Mouse (Mus musculus) adrenal gland (tissue): ENCODE measurements around the gene Trpv5.

ENCODE experiments used
- intact Hi-C: fragments of 180-260 bp; cut with DNase I; formaldehyde crosslinking; loops from one replicate; pipeline ENCODE4 v1.15.1; 2025
- long read RNA-seq, 2 experiments: library from polyadenylated mRNA; unstranded; transcript quantifications; one replicate each; pipeline ENCODE4 v2.0.0; 2020; ENCODE audit warnings: borderline replicate concordance in 1 of 2; ENCODE audit not compliant: insufficient replicate concordance in 1 of 2

The Trpv5 gene
- long read RNA-seq, experiment 1 = 0 reads
- long read RNA-seq, experiment 2 = 0 reads

GRCm38 (mm10) chr6:41680669-41681068 lies at the start of gene Trpv5:
Gene Trpv5 (minus strand): TSS chr6:41680769.
- intact Hi-C loops = no loop called here

- intact Hi-C loops = no loop called here
Measured at GRCm38 (mm10) chr6:41727989-41728609, 47.5 kb upstream of the Trpv5 start.

- intact Hi-C loops = no loop called here
Measured at GRCm38 (mm10) chr6:41721430-41721829, 40.9 kb upstream of the Trpv5 start.

- intact Hi-C loops = no loop called here
Measured at GRCm38 (mm10) chr6:41710281-41710680, 29.7 kb upstream of the Trpv5 start.

- intact Hi-C loops = no loop called here
Measured at GRCm38 (mm10) chr6:41706275-41706674, 25.7 kb upstream of the Trpv5 start.

GRCm38 (mm10) chr6:41704123-41704522 lies 23.6 kb upstream of the Trpv5 start, which contains the start of gene Kel:
Gene Kel (minus strand): TSS chr6:41704339.
- intact Hi-C loops = no loop called here

- intact Hi-C loops = no loop called here
Measured at GRCm38 (mm10) chr6:41702928-41703327, 22.4 kb upstream of the Trpv5 start.

GRCm38 (mm10) chr6:41701245-41701644 lies 20.7 kb upstream of the Trpv5 start:
- intact Hi-C loops = no loop called here

GRCm38 (mm10) chr6:41694407-41694806 lies 13.8 kb upstream of the Trpv5 start:
- intact Hi-C loops = no loop called here

GRCm38 (mm10) chr6:41692200-41692599 lies 11.6 kb upstream of the Trpv5 start:
- intact Hi-C loops = no loop called here

GRCm38 (mm10) chr6:41685596-41685995 lies 5.0 kb upstream of the Trpv5 start:
- intact Hi-C loops = no loop called here

- intact Hi-C loops = no loop called here
Measured at GRCm38 (mm10) chr6:41684911-41685310, 4.3 kb upstream of the Trpv5 start.

- intact Hi-C loops = no loop called here
Measured at GRCm38 (mm10) chr6:41684131-41684530, 3.6 kb upstream of the Trpv5 start, which contains the start of gene Llcfc1. Gene Llcfc1 (plus strand): TSS chr6:41684431.

- intact Hi-C loops = no loop called here
Measured at GRCm38 (mm10) chr6:41681656-41682055, 1.1 kb upstream of the Trpv5 start.

GRCm38 (mm10) chr6:41676530-41676929 lies 4.0 kb downstream of the Trpv5 start:
- intact Hi-C loops = no loop called here

GRCm38 (mm10) chr6:41662320-41662719 lies 18.2 kb downstream of the Trpv5 start:
- intact Hi-C loops = no loop called here

- intact Hi-C loops = no loop called here
Measured at GRCm38 (mm10) chr6:41658487-41658886, 22.1 kb downstream of the Trpv5 start.

GRCm38 (mm10) chr6:41654648-41655047 lies 25.9 kb downstream of the Trpv5 start:
- intact Hi-C loops = no loop called here

- intact Hi-C loops = no loop called here
Measured at GRCm38 (mm10) chr6:41653173-41653572, 27.4 kb downstream of the Trpv5 start.

GRCm38 (mm10) chr6:41646672-41647071 lies 33.9 kb downstream of the Trpv5 start:
- intact Hi-C loops = no loop called here

GRCm38 (mm10) chr6:41646220-41646619 lies 34.3 kb downstream of the Trpv5 start:
- intact Hi-C loops = no loop called here

- intact Hi-C loops = no loop called here
Measured at GRCm38 (mm10) chr6:41643227-41643626, 37.3 kb downstream of the Trpv5 start.

GRCm38 (mm10) chr6:41642765-41643164 lies 37.8 kb downstream of the Trpv5 start:
- intact Hi-C loops = no loop called here
